Mouse (Mus musculus) monocyte, adult 5-6 weeks (primary cell): ENCODE data around the gene Dhrs7c. TPM values are rescaled to one million over a fixed set of nuclear protein-coding genes. Genes with fewer than 3 reads are reported as not detected.

ENCODE experiments used
- ATAC-seq: fragments of 153-309, 156-312 bp; replicated peaks from 2 replicates; pipeline ENCODE4 v1.8.0; 2017; ENCODE audit warnings: mild to moderate bottlenecking; ENCODE audit not compliant: low TSS enrichment, insufficient number of reproducible peaks, severe bottlenecking, poor library complexity, low FRiP score
- total RNA-seq: library from RNA; stranded (forward); fragments of 200-1000, 200-491, 200-594 nt; gene quantifications from 3 replicates; pipeline ENCODE4 v1.2.3, GENCODE M21; 2017

The Dhrs7c gene
- not detected in 3 replicates for total RNA-seq

DNA sequence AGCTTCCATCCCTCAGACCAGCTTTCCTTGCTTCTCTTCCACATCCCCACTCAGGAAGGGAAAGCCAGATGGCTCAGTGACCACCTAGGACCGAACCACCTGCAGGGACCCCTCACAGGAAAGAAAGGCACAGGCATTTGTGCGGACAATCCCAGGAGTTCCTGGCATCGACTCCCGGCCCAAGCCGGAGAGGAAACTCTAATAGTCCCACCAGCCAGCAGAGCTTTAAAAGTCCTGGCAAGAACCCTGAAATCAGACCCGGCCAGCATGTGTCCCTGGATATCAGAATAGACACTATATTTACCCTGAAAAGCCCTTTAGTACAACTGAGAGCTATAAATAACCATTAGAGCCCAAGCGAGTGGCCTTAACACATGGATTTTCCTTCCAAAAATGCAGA is at the start of gene Dhrs7c:
Gene Dhrs7c (plus strand): TSS at position 257 of the 400 bp plus-strand sequence.
- ATAC-seq = no peak

DNA sequence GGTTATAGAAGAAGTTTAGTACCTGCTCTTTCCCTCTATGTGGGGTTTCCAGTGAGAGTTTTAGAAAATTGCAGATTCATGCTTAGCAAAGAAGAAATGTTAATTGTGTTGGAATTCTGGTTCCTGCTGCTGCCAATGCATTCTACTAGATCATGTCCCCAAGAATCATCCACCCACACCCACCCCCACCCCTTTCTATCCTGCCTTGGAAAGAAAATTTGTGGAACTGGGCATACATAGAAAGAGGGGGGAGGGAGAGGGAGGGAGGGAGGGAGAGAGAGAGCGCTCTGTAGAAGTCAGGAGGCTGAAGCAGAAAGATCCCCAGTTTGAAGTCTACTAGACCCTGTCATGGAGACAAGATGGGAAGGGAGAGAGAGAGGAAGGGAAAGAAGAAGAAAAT is 41.7 kb upstream of the Dhrs7c start:
- ATAC-seq = no peak

DNA sequence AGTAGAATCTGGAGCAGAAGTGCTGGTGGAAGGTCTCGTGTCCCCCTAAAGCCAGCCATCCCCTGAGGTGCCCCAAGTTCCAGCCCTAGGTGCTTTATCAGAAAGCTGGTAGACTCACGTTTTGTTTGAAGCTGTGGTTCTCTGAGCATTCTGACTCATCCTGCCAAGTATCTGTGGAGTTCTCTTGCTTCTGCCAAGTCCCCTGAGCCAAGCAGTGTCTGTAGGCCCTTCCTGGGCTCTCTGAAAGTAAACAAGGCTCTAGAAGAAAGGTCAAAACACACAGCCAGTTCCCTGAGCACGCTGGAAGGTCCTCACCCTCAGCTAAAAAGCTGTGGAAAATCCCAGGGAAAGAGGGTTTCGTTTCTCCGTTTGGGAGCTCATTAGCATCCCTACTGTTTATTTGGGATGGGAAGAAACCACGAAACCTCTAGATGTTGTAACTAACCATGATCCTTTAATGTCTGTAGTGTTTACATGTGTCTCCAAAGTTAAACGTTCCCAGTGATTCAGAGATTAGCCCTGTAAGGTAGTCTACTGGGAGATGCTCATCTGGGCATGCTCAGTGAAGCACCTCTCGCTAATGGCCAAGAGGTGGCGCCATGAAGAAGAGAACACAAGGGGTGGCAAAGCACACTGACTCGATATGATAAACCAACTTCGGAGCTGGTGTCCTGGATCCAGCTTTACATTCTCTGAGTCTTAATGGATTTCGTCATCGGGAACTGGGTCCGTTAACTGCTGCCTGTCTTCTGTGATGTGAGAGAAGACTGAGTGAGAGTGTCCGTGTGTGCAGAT is 40.4 kb upstream of the Dhrs7c start:
- ATAC-seq = no peak

DNA sequence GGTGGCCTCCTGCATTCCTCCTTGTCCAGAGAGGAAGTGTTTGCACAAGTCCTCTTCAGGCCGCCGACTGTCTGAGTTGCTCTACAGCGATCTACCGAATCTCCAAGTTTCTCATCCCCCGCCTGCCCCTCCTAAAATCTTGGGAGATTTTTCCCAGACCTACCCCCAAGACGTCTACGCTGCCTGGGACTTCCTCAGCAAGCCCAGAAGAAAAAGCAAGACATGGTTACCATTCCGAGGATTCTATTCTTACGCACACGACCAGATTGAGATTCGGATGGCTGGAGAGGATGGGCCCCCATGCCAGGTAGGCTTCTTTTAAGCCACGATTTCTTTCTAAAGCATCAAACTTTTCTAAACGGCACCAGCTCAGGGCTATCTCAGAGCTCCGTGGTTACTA is 26.9 kb upstream of the Dhrs7c start, which contains the start of gene Glp2r:
Gene Glp2r (minus strand): TSS at position 101 of the 400 bp plus-strand sequence.
- no peak for ATAC-seq

DNA sequence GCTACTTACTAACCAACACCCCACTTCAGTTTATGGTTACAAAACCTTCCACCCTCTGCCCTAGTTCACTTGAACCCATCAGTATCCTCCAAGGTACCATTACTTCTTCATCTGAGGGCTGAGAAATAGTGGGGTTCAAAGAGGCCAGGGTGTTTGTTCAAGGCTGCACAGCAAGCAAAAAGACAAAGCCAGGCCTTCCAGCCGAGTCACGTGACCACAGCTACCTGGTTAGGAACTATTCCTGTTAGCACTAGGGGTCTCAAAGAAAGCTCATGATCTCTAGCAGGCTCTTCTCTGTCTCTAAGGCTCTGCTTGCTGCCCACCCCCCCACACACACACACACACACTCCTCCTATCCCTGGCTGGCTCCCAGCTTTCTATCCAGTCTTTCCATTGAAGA is 26.3 kb upstream of the Dhrs7c start:
- no peak for ATAC-seq

DNA sequence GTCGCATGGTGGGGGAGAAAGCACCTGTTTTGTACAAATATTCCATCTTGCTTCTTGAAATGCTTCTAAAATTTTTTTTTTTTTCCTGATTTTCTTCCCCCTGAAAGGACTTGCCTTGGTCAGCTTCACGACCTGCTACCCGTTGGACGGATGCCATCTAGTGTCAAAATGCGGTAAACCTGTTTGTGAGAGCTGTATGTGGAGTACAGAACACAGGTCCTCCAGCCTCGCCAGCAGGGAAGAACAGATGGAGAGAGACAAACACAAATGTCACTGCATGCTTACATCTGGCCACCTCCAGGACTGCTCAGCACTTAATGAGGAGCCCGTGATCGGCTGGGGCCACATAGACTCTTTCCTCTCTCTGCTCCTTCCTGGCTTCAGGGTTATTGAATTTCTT is 25.4 kb upstream of the Dhrs7c start:
- no peak for ATAC-seq

DNA sequence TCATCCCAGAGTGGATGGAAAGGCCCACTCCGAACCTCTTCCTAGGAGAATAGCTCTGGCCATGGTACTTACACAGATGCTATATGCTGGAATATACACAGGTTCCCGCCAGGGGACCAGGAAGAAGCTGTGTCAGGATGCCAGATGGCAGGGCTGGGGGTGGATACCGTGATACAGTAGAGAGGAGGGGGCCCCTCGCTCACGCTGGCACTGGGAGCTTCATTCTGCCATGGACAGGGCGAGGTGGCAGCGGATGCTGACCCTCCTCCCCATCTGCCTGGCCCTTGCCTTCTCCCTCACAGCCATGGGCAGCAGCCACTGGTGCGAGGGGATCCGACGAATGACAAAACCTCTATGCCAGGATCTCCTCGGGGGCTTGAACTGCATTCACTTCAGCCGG is 23.6 kb upstream of the Dhrs7c start, which contains the start of gene Gsg1l2:
Gene Gsg1l2 (plus strand): TSS at position 230 of the 400 bp plus-strand sequence.
- ATAC-seq = no peak

DNA sequence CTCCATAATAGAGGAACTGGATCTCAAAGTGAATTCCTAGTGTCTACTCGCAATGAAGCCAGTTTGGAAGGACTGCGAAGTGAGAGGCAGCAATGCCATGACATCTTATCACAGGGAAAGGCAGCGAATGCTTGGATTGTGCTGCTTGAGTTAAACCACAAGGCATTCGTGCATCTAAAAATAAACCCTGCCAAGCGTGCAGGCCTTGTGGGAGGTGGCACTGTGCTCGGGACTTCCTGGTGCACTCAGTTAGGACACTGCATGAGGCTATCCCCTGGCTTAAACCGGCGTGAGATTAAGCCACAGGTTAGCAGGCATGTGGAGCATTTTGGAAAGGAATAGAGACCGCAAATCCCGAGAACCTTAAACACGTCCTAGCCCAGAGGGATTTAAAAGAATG is 7.8 kb upstream of the Dhrs7c start:
- no peak for ATAC-seq

DNA sequence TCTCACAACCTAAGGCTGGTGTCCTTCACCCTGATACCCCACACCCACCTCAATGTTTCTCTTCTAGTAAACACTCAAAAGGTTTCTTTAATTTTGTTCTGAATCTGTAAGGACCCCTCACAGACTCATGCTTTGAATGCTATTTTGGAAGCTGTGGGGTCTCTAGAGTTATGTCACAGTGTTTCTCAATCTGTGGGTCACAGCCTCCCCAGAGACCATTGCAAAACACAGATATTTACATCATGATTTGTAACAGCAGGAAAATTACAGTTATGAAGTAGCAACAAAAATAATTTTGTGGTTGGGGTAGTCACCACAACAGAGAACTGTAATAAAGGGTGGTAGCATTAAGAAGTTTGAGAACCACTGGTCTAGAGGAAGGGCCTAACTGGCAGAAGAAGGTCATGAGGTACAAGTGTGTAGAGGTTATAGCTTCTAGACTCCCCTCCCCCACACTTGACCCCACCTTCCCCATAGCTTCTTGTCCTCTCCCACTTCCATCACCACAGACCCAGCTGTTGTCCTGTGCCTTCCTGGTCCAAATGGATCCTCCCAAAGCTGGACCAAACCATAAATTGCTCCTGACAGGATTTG is 2.2 kb downstream of the Dhrs7c start:
- no peak for ATAC-seq

DNA sequence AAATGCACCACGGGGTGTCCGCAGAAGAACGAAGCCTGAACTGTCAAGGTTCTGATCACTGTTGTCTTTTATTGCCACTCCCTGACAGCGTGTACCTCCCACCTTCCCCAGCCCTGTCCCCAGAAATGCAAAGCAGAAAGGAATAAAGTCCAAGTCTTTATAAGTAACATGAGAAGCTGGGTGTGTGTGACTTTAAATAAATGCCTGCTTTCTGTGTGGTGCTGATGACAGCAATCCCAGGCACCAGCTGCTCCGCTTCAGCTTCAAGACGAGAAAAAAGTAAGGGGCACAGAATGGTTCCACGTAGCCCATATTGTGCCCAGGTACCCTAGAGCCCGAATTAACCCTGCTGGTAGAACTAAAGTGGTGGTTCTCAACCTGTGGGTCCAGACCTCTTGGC is 3.2 kb downstream of the Dhrs7c start:
- no peak for ATAC-seq

DNA sequence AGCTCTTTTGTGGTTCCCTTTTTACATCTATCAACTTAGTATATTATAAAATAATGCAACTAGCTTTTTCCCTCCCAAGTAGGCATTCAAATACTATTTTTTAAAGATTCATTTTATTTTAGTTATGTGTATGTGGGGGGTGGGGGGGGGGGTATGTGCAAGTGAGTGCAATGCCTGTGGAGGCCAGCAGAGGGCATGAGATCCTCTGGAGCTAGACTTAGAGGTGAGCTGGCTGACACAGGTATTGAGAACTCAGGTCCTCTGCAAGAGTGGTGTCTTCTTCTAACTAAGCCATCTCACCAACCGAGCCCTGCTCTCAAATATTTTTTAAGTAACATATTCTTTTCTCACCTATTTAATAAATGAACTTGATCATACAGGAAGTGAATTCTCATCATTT is 7.6 kb downstream of the Dhrs7c start:
- ATAC-seq = no peak

DNA sequence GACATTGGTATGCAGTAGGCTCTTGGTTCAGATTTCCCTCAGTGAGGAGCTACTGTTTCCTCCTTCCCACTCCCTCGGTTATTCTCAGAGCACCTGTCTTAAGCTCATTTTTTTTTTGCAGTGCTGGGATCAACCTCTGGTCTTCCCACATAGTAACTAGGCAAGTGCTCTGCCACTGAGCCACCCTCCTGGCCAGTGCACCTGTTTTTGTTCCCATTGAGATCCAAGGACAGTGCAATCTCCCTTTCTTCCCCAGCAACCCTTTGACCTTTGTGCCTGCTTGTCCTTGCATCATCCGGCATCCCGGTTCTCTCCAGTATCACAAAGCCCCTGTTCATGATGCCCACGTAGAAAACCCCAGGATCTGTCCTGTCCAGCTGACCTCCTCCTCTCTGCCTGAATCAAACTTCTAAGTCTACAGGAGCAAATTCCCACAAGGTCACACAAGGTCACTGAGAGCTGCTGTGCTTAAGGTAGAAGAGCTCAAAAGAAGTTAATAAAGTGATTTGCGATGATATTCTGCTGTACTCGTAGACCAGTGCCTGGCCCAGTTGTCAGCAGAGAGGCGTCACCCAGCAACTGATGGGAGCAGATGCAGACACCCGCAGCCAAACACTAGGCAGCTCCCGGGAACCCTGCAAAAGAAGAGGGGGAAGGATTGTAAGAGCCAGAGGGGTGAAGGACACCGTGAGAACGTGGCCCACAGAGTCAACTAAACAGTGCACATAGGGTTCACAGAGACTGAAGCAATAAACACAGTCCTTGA is 9.0 kb downstream of the Dhrs7c start:
- ATAC-seq = no peak

DNA sequence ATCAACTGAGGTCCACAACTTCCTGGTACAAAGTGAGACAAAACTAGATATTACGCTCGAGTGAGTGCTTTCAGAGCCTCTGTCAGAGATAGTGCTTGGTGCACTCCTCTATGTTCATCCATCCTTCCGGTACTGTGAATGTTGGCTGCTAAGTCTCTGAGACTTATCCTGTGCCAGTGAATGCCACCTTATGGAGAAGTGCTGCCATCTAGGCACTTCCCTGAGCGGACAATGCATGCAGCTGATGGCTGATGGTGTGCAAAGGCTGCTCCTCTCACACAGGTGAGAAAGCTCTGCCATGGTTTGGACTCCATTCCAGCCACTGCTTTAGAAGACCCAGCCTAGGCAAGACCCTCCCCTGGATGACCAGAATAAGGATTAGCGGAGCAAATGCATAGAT is 10.1 kb downstream of the Dhrs7c start:
- no peak for ATAC-seq

DNA sequence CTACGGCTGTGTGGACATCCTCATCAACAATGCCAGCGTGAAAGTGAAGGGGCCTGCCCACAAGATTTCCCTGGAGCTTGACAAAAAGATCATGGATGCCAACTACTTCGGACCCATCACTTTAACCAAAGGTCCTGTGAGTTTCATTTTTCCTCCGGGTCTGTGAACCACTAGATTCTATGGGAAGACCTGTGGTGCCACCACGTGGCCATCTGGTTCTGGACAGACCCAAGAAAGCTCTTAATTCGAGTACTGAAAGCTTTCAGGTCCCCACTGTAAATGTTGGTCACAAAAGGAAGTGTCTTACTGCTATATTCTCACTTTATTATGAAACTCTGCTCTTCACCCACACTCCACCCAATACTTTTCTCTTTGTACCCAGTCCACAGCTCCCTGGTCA is 13.5 kb downstream of the Dhrs7c start:
- ATAC-seq = no peak

DNA sequence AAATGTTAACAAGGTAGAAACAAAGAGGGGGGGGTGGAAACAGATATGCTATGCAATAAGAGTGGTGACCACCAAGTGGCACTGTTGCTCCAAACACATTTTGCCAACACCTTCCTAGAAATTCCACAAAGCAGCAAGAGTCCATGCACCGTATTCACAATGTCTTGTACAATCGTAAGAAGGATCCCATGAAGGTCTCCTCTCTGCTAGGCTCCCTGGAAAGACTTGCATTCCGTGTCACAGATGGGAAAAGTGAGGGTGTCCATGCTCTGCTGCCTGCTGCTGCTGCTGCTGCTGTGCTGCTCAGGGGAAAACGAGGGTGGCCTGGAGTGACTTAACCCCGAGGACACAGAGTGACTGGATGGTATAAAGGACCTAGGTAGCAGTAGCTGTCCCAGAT is 21.6 kb downstream of the Dhrs7c start:
- ATAC-seq = no peak

DNA sequence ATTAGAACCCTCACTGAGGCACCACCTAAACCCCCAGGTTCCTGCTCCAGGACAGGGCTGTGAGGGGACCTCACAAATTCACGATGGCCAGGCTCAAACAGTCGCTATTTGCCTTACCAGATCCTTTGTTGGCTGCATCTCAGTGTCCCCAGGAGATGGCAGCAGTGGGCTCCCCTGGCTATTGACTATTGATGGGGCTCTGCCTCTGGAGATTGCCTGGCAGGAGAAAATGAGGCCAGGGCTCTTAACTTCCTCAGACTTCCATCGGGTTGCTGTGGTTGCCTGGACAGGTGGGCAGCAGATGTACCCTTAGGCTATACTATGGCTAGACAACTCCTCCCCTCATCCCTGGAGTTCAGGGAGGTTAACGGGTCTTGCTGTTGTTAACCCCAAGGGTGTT is 22.2 kb downstream of the Dhrs7c start:
- no peak for ATAC-seq

DNA sequence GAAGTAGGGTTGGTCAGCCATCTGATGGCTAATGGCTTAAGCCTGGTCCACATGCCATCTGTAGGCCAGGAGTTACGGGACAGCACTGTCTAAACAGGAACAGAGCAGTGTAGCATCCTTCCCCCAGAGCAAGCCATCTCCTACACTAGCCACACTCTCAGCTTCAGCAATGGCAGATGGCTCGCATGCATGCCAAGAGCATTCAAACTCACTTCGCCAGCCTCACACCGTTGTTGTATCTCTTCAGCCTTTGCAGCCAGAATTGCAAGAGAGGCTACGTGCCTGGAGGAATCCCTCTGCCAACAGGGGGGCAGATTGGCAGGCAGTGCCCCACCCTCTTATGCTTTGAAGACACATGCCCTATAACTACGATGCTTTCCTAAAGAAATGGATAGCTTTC is 23.6 kb downstream of the Dhrs7c start:
- ATAC-seq = no peak

DNA sequence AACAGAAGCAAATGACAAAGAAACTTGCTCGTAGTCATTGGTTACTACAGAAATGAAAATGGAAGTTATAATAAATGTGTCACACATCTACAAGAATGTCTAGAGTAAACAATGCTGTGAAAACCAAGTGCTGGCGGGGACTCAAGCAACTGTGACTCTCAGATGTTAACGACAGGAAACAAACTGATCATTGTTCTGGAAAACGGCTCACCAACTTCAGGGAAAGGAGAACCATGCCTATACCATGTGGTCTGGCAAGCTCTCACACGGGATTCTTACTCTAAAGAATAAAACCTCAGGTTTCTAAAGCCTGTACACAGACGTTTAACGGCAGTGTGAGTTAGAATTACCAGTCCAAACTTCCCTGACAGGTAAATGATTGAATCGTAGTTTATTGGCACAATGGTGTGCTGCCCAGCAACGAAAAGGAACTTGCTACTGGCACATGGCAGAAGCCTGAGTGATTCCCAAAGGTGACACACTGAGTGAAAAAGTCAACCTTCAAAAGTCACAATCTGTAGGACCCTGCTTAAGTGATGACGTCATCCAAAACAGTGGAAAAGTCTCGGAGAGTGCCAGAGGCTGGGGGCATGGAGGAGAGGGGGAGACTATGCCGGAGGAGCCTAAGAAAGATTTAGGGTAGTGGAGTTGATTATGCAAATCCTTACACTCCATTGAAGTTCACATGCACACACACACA is 30.5 kb downstream of the Dhrs7c start:
- no peak for ATAC-seq

DNA sequence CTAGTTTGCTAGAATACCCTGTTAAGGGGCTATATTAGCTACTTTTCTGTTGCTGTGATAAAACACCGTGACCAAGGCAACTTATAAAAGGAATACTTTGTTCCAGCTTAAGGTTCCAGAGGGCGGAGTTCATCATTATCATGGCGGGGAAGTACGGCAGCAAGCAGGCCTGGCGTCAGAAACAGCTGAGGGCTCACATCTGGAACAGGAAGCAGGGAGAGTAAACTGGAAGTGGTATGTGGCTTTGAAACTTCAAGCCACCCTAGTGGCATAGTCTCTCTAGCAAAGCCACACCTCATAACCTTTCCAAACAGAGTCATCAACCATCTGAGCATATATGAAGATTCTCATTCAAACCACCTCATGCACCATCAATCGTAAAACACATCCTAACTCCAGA is 31.5 kb downstream of the Dhrs7c start:
- no peak for ATAC-seq
